Mouse (Mus musculus): ENCODE results near the gene Cdk9.

Cdk9 gene

GRCm38 (mm10) chr2:32704021-32704421, 8.9 kb downstream of the Cdk9 start, which contains the start of gene Fpgs:
Gene Fpgs (minus strand): TSS chr2:32704145.
- CTCF ChIA-PET: interaction anchor here (0.6 to 4.8 kb wide), 11 partner anchors 10 to 209 kb away, joined by 3 to 25 read pairs (median 4); partner anchors contain the start of gene Tor2a (in 1 of the 4)
- POLR2A ChIA-PET: interaction anchor here (0.6 to 16.1 kb wide), 47 partner anchors 8 to 801 kb away, joined by 3 to 214 read pairs (median 4); partner anchors contain the start of genes Cdk9 (in 4 of the 4), Tor2a (in 2 of the 4), Lrsam1 (in 1 of the 4) and Rpl12 (in 1 of the 4)

GRCm38 (mm10) chr2:32703046-32703445, 9.8 kb downstream of the Cdk9 start:
- ChIA-PET CTCF (interaction anchor here (0.8 to 4.8 kb wide), 10 partner anchors 9 to 155 kb away, joined by 3 to 25 read pairs (median 3); partner anchors contain the start of gene Tor2a (in 1 of the 4)), POLR2A (interaction anchor here (0.7 to 4.2 kb wide), 29 partner anchors 9 to 258 kb away, joined by 3 to 34 read pairs (median 4); partner anchors contain the start of genes Cdk9 (in 4 of the 4), Lrsam1 (in 1 of the 4), Rpl12 (in 1 of the 4) and St6galnac4 (in 1 of the 4))

- POLR2A ChIA-PET: interaction anchor here in 3 of 4 experiments (0.6 to 3.5 kb wide), 34 partner anchors 7 to 262 kb away, joined by 3 to 24 read pairs (median 3); partner anchors contain the start of genes 6330409D20Rik (in 1 of the 3), Cdk9 (in 1 of the 3) and Tor2a (in 1 of the 3)
- CTCF ChIA-PET: interaction anchor here in 2 of 4 experiments (1.1 to 5.1 kb wide), 6 partner anchors 8 to 133 kb away, joined by 3 to 46 read pairs (median 4); no protein-coding TSS in a partner anchor
Observed at GRCm38 (mm10) chr2:32700966-32701743, 11.7 kb downstream of the Cdk9 start.

GRCm38 (mm10) chr2:32699680-32700079, 13.2 kb downstream of the Cdk9 start:
- ChIA-PET CTCF (interaction anchor here in 2 of 4 experiments (0.7 to 5.1 kb wide), 10 partner anchors 9 to 295 kb away, joined by 3 to 46 read pairs (median 4); no protein-coding TSS in a partner anchor), POLR2A (interaction anchor here in 3 of 4 experiments (0.6 to 3.5 kb wide), 20 partner anchors 8 to 1798 kb away, joined by 3 to 24 read pairs (median 4); partner anchors contain the start of genes 6330409D20Rik (in 1 of the 3) and Cdk9 (in 1 of the 3))

- ChIA-PET POLR2A (interaction anchor here (0.7 to 4.1 kb wide), 24 partner anchors 9 to 158 kb away, joined by 3 to 37 read pairs (median 6); partner anchors contain the start of genes Fpgs (in 3 of the 4), Cdk9 (in 1 of the 4) and Tor2a (in 1 of the 4)), CTCF (interaction anchor here (0.6 to 2.6 kb wide), 21 partner anchors 9 to 372 kb away, joined by 3 to 25 read pairs (median 5); partner anchors contain the start of genes Fpgs (in 2 of the 4), Cdk9 (in 1 of the 4) and Eng (in 1 of the 4))
Observed at GRCm38 (mm10) chr2:32694691-32695090, 18.2 kb downstream of the Cdk9 start.

- ChIA-PET CTCF (interaction anchor here (0.6 to 2.6 kb wide), 40 partner anchors 10 to 164 kb away, joined by 3 to 25 read pairs (median 4); partner anchors contain the start of genes Cdk9 (in 2 of the 4), Fpgs (in 2 of the 4), St6galnac4 (in 2 of the 4) and Eng (in 1 of the 4)), POLR2A (interaction anchor here (0.5 to 4.1 kb wide), 66 partner anchors 8 to 272 kb away, joined by 3 to 37 read pairs (median 5); partner anchors contain the start of genes Fpgs (in 3 of the 4), Ptrh1 (in 2 of the 4), Tor2a (in 2 of the 4) and Ttc16 (in 2 of the 4))
Observed at GRCm38 (mm10) chr2:32693823-32694411, 19.0 kb downstream of the Cdk9 start.

- ChIA-PET CTCF (interaction anchor here (0.6 to 2.6 kb wide), 39 partner anchors 10 to 164 kb away, joined by 3 to 25 read pairs (median 4); partner anchors contain the start of genes Cdk9 (in 2 of the 4), Fpgs (in 2 of the 4), St6galnac4 (in 2 of the 4) and Tor2a (in 1 of the 4)), POLR2A (interaction anchor here (0.5 to 4.1 kb wide), 55 partner anchors 8 to 272 kb away, joined by 3 to 37 read pairs (median 5); partner anchors contain the start of genes Fpgs (in 3 of the 4), Tor2a (in 2 of the 4), Cdk9 (in 1 of the 4) and Dpm2 (in 1 of the 4))
Observed at GRCm38 (mm10) chr2:32693282-32693681, 19.6 kb downstream of the Cdk9 start.

GRCm38 (mm10) chr2:32692496-32692895, 20.4 kb downstream of the Cdk9 start:
- CTCF ChIA-PET: interaction anchor here in 2 of 4 experiments (0.6 to 2.6 kb wide), 6 partner anchors 16 to 165 kb away, joined by 3 to 22 read pairs (median 3); partner anchors contain the start of gene Tor2a (in 1 of the 2)
- POLR2A ChIA-PET: interaction anchor here in 2 of 4 experiments (0.7 to 4.1 kb wide), 14 partner anchors 10 to 121 kb away, joined by 3 to 37 read pairs (median 8); partner anchors contain the start of genes Dpm2 (in 1 of the 2), Eng (in 1 of the 2), Fpgs (in 1 of the 2) and Ptrh1 (in 1 of the 2)

GRCm38 (mm10) chr2:32691041-32691440, 21.8 kb downstream of the Cdk9 start:
- ChIA-PET POLR2A (interaction anchor here in 3 of 4 experiments (0.7 to 4.1 kb wide), 7 partner anchors 8 to 133 kb away, joined by 3 to 37 read pairs (median 4); no protein-coding TSS in a partner anchor), CTCF (interaction anchor here in 2 of 4 experiments (0.7 to 3.2 kb wide), 4 partner anchors 17 to 1719 kb away, joined by 3 to 51 read pairs (median 8); no protein-coding TSS in a partner anchor)

- ChIA-PET CTCF (interaction anchor here (0.5 to 3.2 kb wide), 167 partner anchors 9 to 1992 kb away, joined by 3 to 51 read pairs (median 4); partner anchors contain the start of genes Eng (in 3 of the 4), Pip5kl1 (in 3 of the 4), 9430097D07Rik (in 2 of the 4) and Cdk9 (in 2 of the 4)), POLR2A (interaction anchor here in 3 of 4 experiments (0.5 to 3.2 kb wide), 57 partner anchors 9 to 285 kb away, joined by 3 to 14 read pairs (median 4); partner anchors contain the start of genes Fpgs (in 3 of the 3), Eng (in 2 of the 3), Pip5kl1 (in 2 of the 3) and St6galnac4 (in 2 of the 3))
Observed at GRCm38 (mm10) chr2:32689420-32689819, 23.5 kb downstream of the Cdk9 start.

GRCm38 (mm10) chr2:32687562-32687961, 25.3 kb downstream of the Cdk9 start:
- ChIA-PET CTCF (interaction anchor here (0.7 to 3.0 kb wide), 10 partner anchors 12 to 283 kb away, joined by 3 to 46 read pairs (median 4); partner anchors contain the start of gene Pip5kl1 (in 1 of the 4)), POLR2A (interaction anchor here in 3 of 4 experiments (0.5 to 3.2 kb wide), 19 partner anchors 9 to 1599 kb away, joined by 3 to 13 read pairs (median 4); partner anchors contain the start of genes Eng (in 2 of the 3) and Fpgs (in 2 of the 3))

GRCm38 (mm10) chr2:32686640-32687039, 26.2 kb downstream of the Cdk9 start:
- POLR2A ChIA-PET: interaction anchor here in 3 of 4 experiments (1.0 to 3.2 kb wide), 11 partner anchors 13 to 246 kb away, joined by 3 to 13 read pairs (median 4); partner anchors contain the start of genes Eng (in 1 of the 3) and Fpgs (in 1 of the 3)
- CTCF ChIA-PET: interaction anchor here in 2 of 4 experiments (0.7 to 1.5 kb wide), 6 partner anchors 71 to 282 kb away, joined by 3 to 5 read pairs (median 3); partner anchors contain the start of gene 9430097D07Rik (in 1 of the 2)

GRCm38 (mm10) chr2:32685807-32686206, 27.1 kb downstream of the Cdk9 start:
- CTCF ChIA-PET: interaction anchor here in 2 of 4 experiments (0.9 to 1.5 kb wide), 5 partner anchors 60 to 243 kb away, joined by 3 to 5 read pairs (median 3); no protein-coding TSS in a partner anchor

GRCm38 (mm10) chr2:32684681-32685428, 28.0 kb downstream of the Cdk9 start:
- CTCF ChIA-PET: interaction anchor here in 1 of 4 experiments (1.4 kb wide), 1 partner anchor 243 kb away, joined by 3 read pairs; no protein-coding TSS in a partner anchor
- POLR2A ChIA-PET: interaction anchor here (0.8 to 6.7 kb wide), 12 partner anchors 8 to 101 kb away, joined by 3 to 37 read pairs (median 4); partner anchors contain the start of gene Eng (in 2 of the 4)

More at GRCm38 (mm10) chr2:32685807-32686206, 27.1 kb downstream of the Cdk9 start:
- POLR2A ChIA-PET: interaction anchor here (0.5 to 6.7 kb wide), 16 partner anchors 7 to 246 kb away, joined by 3 to 37 read pairs (median 4); partner anchors contain the start of genes Eng (in 1 of the 4) and Fpgs (in 1 of the 4)

GRCm38 (mm10) chr2:32683701-32684100, 29.2 kb downstream of the Cdk9 start:
- ChIA-PET CTCF (interaction anchor here in 1 of 4 experiments (1.3 kb wide), 1 partner anchor 101 kb away, joined by 4 read pairs; no protein-coding TSS in a partner anchor), POLR2A (interaction anchor here in 2 of 4 experiments (0.6 to 6.7 kb wide), 14 partner anchors 9 to 100 kb away, joined by 3 to 37 read pairs (median 4); partner anchors contain the start of gene Eng (in 1 of the 2))

Measured in embryonic stem cell, embryonic (primary cell).